Mouse (Mus musculus) bone marrow macrophage, adult 2 months (primary cell): ENCODE data around the gene Hbb-bh2.

Experiments
- CTCF ChIP-seq: IDR thresholded peaks from 2 replicates; pipeline ENCODE4 v1.5.1; 2012; ENCODE audit warnings: low read depth, mild to moderate bottlenecking, low read length, moderate library complexity
- POLR2A ChIP-seq: IDR thresholded peaks from 2 replicates; pipeline ENCODE4 v1.6.1; 2012; ENCODE audit warnings: mild to moderate bottlenecking, low read depth, low read length, borderline replicate concordance

DNA sequence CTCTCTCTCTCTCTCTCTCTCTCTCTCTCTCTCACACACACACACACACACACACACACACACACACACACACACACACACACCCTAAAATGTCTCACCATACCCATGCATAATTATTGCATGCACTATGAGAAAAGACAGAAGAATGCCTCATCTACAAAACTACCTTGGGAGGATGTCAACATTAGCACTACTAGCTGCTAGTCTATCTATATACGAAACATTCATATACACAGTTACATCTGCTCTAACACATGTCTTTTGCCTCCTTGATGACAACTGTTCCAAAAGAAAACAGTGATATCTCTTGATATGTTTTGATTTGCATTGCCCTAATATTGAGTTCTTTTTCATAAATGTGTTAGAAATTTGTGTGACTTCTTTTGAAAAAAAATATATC lies 30.0 kb downstream of the Hbb-bh2 start:
- TF ChIP-seq POLR2A, result no peak
- TF ChIP-seq CTCF, result no peak
